Mouse (Mus musculus) hematopoietic stem cell, adult 5-6 weeks (primary cell): Measurements from ENCODE around the gene Fxyd4. TPM values are rescaled to one million over a fixed set of nuclear protein-coding genes. Genes with fewer than 3 reads are reported as not detected.

Experiments used
- ATAC-seq, 2 experiments: fragments of 125-278 bp in 1 of 2; replicated peaks in 1 of 2; 2 replicates each; pipeline ENCODE4 v1.8.0; 2016 to 2017; ENCODE audit warnings: inconsistent platforms in 2 of 2, mild to moderate bottlenecking in 2 of 2, moderate number of reproducible peaks in 2 of 2, low read depth in 1 of 2, moderate TSS enrichment in 1 of 2; ENCODE audit not compliant: low FRiP score in 2 of 2, poor library complexity in 2 of 2, severe bottlenecking in 2 of 2, insufficient read depth in 1 of 2, low TSS enrichment in 1 of 2
- total RNA-seq: library from RNA; stranded (forward); fragments of 172-1452, 232-1000 nt; gene quantifications from 2 replicates; pipeline ENCODE4 v1.2.3, GENCODE M21; 2017

Fxyd4 gene
- 0.15 TPM in 1 of 2 replicates, not detected in the other for total RNA-seq

DNA sequence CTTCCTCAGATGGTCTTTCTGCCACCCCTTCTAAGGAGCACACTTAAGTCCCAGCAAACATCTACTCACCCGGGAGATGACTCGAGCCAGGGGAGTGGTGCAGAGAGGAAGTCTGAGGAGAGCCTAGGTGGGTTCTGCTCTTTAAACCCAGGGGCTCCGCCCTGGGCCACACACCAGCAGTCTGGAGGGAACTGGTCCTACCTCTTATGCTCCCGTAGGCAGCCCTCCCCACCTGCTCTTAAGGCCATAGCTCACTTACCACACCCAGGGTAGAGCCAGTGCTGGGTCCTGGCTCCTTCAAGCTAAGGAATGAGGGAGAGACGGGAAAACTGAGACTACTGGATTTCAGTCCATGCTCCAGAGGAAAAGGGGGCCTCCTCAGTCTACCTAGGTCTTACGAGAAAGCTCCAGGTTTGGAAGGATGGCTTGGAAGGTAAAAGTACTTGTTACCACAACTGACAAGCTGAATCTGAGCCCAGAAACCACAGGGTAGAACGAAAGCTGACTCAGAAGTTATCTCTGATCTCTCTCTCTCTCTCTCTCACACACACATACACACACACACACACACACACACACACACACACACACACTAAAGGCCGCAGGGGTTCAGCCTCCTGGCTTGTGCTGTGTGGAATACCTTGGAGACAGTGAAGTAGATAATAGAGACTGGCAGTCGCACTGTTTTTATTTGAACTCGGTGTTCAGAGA, at the start of gene Fxyd4:
Gene Fxyd4, minus strand, starts transcription at position 471 of the 711 bp plus-strand sequence.
- ATAC-seq = no peak; a peak in 1 of 4 replicates

DNA sequence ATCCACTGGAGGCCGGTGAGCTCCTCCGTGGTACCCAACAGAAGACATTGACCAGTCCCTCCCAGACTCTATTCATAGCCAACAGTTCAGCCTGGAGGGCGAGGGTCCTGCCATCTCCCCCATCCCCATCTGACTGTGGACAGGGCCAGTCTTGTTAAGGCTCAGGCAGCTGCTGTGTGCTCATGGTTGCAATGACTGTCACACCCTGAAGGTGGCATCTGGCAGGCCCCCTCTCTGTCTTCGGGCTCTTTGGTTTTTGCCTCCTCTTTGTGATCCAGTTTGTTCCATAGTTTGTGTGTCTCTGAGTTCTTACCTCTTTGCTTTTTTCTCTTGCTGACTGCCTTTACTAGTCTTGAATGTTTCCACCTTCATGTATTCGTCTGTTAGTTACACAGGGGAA, 49.7 kb upstream of the Fxyd4 start:
- no peak for ATAC-seq

DNA sequence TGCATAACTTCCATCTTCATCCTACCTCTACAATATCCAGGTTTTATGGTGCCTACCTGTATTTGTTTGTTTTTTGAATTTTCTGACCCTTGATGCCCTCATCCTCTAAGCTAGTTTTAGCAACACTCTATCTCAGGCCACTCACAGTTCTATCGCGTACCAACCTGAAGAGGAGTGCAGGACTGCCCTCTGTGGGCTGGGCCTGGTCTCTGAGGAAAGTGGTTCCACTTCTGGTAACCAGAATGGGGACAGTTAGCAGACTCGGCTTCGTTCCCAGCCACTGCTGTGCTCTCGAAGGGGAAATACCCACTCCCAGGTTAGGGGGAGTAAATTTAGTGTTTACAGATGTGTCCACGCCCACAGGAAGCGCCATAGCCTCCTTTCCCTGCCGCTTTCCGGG, 29.2 kb upstream of the Fxyd4 start:
- ATAC-seq = peak; percentile 89 to 91

DNA sequence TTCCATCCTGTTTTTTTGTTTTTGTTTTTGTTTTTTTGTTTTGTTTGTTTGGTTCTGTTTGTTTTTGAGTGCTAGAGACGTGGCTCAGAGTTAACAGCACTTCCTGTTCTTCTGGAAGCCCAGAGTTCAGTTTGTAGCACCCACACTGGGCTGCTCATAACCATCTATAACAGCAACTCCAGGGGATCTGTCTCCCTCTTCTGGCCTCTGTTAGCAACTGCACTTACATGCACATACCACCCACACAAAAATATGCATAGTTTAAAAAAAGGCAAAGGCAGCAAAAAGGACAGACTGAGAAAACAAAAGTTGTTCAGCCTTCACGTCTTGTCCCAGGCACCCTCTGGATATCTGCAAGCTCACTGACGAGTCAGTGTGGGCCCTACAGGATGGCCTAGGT, 25.7 kb upstream of the Fxyd4 start:
- no peak for ATAC-seq

DNA sequence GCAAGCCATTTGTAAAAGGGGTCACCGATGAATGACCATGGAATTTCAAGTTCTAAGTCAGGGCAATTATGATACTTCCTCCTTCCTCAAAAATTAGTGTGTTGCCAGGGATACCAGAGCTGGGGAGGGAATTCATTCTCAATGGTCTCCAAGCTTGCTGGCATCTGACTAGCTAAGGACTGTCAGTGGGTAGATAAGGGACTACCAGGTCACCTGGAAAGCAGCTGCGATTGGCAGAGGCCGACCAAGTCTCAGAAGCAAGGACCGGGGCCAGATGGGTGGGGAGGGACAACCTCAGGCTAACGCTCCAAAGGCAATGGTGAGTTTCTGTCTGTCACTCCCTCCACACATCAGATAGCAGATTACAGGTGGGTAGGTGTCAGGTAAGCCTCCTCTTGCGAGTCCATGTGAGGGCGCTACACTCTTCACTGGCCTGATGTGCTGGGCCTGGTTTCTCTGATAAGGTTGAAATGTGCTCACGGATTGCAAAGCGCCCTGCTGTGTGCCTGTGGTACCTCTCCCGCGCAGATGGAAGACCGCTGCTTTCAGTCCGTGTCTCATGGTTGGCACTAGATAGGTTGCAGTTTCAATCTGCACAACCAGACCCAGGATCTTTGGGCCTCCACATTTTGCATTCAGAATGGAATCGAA, 19.5 kb upstream of the Fxyd4 start:
- ATAC-seq = no peak

DNA sequence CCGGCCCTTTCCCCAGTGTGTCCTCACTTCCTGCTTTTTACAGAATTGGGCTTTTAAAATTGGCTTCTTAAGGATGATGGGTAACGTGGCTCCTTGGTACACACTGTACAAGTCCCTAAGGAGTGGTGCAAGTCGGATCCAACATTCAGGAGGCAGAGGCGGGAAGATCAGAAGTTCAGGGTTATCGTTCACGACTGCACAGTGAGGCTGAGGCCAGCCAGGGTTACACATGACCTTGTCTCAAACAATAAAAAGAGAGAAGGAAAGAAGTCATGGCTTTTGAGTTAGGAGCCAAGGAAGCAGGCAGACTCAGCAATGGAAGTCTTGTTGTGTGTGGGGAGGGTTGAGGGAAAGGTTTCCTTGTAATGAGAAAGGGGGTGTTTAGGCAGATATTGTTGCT, 18.7 kb upstream of the Fxyd4 start:
- ATAC-seq = no peak

DNA sequence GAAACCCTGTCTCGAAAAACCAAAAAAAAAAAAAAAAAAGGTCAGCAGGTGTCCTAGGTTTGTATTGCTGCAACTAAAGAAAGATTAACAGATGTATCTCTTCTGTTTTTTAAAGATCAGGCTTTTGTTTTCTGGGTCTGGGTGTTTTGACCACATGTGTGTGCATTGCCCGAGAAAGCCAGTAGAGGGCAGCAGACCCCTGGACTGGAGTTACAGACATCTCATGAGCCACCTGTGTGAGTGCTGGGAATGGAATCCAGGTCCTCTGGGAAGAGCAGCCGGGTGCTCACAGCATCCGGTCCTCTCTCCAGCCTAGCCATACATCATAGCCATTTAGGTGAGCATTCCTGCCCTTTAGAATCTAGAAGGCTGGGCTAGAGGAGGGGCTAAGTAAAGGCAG, 14.8 kb upstream of the Fxyd4 start:
- no peak for ATAC-seq

DNA sequence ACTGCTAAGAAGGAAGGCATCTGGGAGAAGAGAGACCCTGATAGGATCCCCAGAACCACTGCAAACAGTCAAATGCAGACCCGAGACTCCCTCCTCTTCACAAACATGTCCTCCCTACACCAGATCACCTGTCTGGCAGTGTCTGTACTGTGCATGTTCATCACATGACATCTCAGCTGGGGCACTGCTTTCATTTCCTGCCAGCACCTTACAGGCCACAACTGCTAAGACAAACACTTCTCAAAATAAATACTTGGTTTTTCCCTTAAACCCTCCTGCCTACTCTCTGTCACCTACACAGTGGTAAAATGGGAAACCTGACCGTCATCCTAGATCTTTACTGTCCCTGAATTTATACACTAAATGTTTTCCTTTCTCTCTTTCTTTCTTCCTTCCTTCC, 6.4 kb upstream of the Fxyd4 start:
- no peak for ATAC-seq

DNA sequence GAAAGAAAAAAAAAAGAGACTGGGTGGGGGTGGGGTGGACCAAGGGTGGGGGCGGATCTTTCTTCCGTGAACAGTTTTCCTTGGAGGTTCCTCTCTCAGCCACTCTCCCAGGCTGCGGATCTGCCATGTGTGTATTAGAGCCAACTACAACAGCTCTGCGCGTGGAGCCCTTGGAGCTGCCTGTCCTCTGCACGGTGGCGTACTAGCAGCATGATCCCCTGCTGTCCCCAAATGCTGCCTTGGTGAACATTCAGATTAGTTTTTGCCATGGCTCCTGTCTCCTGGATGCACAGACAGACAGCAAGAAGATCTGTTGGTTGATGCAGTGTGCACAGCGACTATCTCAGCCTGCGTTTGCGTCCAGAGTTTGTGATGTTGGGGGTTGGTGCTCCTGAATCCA, 5.3 kb upstream of the Fxyd4 start:
- ATAC-seq = no peak

DNA sequence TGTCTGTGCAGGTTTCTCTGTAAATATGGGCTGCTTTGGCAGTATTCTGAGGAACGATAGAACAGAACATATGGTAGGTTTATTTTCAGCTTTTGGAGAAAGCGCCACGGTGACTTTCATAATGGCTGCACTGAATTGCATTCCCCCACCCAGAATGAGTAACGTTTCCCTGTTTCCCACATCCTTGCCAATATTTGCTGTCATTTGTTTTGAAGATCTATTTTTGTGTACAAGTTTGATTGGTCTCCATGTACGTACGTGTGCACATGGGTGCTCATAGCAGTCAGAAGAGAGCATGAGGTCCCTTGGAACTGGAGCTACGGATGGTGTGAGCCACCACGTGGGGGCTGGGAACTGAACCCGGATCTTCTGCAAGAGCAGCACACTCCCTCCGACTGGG, 1.5 kb upstream of the Fxyd4 start:
- ATAC-seq = no peak

DNA sequence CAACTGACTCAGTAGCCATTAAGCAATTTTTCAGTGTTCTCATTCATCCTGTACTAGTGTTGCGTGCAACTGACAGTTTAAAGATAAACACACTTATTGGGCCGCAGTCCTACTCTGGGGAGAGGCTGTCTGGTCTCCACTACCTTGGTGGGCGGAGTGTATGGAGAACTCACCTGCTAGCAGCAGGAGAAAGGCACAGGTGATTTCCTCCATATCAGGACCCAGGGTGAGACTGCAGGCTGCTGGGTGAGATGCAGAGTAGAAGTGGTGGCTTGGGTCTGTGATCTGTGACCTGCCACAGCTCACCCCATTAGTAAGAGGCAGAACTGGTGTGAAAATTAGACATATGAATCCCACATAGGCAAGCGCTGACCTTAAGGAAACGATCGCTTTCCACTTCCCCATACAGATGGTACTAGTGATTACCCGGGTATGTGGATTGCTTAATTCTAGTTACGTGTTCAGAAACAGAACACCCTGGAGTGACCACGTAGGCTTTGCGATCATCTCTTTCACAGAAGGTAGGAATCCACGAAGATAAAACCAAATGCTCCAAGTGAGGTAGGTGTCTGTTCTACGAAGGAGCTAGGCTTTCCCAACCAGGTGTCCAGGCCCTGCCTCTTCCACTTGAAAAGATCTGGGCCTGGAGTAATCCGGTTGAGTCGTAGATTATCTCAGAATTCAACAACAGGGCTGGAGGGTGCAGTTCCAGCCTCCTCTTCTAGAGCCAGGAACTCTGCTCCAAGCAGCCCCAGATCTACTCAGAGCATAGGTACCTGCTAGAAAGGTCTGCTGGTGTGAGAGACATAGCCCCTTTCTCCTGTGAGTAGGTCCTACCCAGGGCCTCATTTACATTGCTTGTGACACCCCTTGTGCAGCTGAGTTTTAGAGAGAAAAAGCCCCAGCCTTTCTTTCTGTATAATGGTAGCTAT, 1.5 kb downstream of the Fxyd4 start:
- peak in 1 of 2 experiments; percentile 33; a peak in 1 of 4 replicates for ATAC-seq

DNA sequence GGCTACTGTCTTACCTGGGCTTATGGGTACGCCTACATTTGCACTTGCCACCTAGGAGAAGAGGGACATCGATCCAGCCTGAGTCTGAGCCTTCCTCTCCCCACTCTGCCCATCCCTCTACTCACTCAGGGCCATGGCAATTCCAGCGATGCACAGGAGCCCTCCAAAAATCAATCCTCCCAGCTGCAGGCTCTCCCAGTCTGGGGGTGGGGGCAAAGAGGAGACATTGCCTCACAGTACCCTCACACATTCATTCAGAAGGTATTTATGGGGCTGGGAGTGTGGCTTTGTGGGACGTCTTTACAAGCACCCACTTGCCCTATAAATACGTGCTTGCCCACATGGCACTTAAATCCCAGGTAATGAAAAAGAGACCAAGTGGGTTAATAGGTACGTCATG, 3.2 kb downstream of the Fxyd4 start:
- ATAC-seq = no peak

DNA sequence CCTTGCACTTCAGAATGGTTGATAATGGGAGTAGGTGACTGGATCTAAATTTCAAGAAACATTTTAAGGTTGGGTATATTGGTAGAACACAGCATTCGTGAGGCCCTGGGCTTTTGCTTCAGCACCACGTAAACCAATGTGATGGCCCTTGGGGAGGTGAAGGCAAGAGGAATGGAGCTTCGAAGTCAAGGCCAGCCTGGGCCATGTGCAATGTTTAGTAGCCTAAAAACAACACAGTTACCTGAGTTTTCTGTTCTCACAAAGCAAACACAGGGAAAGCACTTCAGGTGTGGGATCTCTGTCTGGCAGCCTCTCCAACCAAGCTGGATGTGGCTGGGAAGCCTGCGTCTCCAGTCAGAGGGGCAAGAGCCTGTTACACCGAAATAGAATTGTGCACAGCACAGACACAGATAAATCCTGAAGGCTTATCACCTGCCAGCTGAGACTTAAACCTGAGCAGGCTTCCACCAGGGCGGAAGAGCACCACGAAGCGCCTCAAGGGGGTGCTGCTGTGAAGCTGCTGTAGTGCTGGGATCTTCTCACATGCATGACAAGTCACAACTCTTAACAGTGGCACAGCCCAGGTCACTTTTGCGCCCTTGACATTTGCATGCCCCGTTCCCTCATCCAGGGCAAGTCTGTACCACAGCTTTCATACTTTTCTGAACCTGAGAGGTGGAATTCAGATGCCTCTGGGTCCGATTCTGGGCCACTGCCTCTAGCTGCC, 5.0 kb downstream of the Fxyd4 start:
- ATAC-seq = peak in 1 of 2 experiments; percentile 49; a peak in 2 of 4 replicates

DNA sequence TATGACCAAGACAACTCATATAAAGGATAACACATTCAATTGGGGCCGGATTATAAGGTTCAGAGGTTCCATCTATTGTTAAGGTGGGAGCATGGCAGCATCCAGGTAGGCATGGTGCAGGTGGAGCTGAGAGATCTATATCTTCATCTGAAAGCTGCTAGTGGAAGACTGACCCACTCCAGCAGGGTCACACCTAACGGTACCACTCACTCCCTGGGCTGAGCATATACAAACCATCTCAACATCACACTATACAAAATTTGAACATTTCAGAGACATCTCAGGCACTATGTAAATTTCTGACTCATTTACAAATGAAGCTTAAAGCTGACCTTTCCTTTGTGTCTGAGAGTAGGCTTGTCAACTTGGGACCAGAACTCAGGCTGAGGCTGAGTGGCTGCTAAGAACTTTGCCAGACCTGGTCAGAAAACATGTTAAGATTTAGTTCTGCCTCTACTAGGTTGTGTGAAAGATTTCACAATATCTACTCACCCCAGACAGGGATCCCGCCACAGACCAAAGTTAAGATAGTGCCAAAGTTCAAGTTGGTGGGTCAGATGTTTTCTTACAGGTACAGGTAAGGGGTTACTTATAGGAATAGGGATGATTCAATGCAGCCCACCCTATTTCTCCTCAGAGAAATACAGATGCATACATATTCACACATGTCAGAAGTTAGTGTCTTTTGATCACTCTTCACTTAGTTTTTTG, 7.4 kb downstream of the Fxyd4 start:
- ATAC-seq = no peak

DNA sequence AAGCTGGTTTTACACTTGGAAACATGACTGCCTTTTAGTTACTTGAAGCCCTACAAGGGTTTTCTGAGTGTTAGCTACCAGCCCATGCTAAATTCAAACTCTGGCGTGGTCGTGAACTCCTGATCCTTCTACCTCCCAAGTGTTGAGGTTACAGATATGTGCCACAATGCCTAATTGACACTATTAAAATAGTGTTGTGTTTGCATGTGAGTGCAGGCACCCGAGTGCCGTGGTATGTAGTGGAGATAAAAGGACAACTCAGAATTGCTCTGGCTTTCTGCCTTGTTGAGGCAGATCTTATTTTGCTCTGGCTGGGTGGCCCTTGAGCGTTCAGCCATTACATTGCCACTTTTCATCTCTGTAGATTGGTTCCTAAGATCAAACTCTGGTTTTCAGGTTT, 8.7 kb downstream of the Fxyd4 start:
- ATAC-seq = no peak

DNA sequence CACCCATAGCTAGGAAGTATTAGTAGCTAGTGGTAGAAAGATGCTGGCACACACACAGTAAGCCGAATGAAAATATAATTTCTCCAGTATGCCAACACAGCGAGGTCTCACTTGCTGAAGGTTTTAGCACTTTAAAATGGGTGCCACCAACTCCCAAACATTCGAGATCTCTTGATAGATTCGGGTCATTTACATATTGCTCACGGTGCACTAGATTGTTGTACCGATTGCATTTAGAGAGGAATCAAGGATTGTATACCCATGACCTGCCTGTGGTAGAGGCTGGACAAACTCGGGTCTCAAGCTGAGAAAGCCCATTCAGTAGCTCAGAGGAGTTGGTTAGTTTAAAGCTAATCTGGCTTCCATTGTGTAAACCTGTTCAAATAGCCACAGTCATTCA, 9.5 kb downstream of the Fxyd4 start:
- ATAC-seq = no peak
